Mouse (Mus musculus): ENCODE measurements around the gene Tmem117.

- TF ChIP-seq CTCF (IDR thresholded peaks at IDR 0.05) (no peak), POLR2A (IDR thresholded peaks at IDR 0.05; ENCODE audit: insufficient read depth, low read depth, low read length) (no peak)
Observed at GRCm38 (mm10) chr15:94904672-94905407, 275.8 kb downstream of the Tmem117 start.

Data from heart, adult 2 months (tissue).